Mouse (Mus musculus) forebrain, postnatal 0 days (tissue): ENCODE data around the gene Chst8. TPM values are rescaled to one million over a fixed set of nuclear protein-coding genes. Genes with fewer than 3 reads are reported as not detected.

Source experiments
- ATAC-seq: fragments of 200-750 bp; cut with Nextera tagmentation; 2 replicates; pipeline ENCODE4 v1.8.0; 2017; ENCODE audit warnings: mild to moderate bottlenecking, moderate library complexity
- DNase-seq: peaks from one replicate; pipeline ENCODE4 v3.0.0-alpha.2; 2015
- H3K27ac ChIP-seq: fragments of 300-500 bp; sonication (generic); 2 replicates; pipeline ENCODE4 v1.5.1; 2014; ENCODE audit warnings: low read depth, mild to moderate bottlenecking, antibody characterized with exemption, low read length, moderate library complexity, mixed read lengths
- H3K27me3 ChIP-seq: fragments of 300-500 bp; sonication (generic); 2 replicates; pipeline ENCODE4 v1.6.1; 2014; ENCODE audit warnings: mild to moderate bottlenecking, low read length, mixed read lengths; ENCODE audit not compliant: insufficient read depth
- H3K36me3 ChIP-seq: fragments of 300-500 bp; sonication (generic); 2 replicates; pipeline ENCODE4 v1.6.1; 2014; ENCODE audit warnings: mild to moderate bottlenecking, moderate library complexity; ENCODE audit not compliant: insufficient read depth
- H3K4me1 ChIP-seq: fragments of 300-500 bp; sonication (generic); 2 replicates; pipeline ENCODE4 v1.6.1; 2014; ENCODE audit warnings: antibody characterized with exemption; ENCODE audit not compliant: insufficient read depth
- H3K4me2 ChIP-seq: fragments of 300-500 bp; sonication (generic); 2 replicates; pipeline ENCODE4 v1.6.1; 2014; ENCODE audit warnings: low read depth, mild to moderate bottlenecking, moderate library complexity
- H3K4me3 ChIP-seq: fragments of 300-500 bp; sonication (generic); 2 replicates; pipeline ENCODE4 v1.5.1; 2014; ENCODE audit warnings: low read depth, low read length, mixed read lengths
- H3K9ac ChIP-seq: fragments of 300-500 bp; sonication (generic); 2 replicates; pipeline ENCODE4 v1.6.1; 2014; ENCODE audit warnings: mild to moderate bottlenecking
- H3K9me3 ChIP-seq: fragments of 300-500 bp; sonication (generic); 2 replicates; pipeline ENCODE4 v1.6.1; 2016; ENCODE audit warnings: low read length
- CTCF ChIP-seq: sonication (generic); IDR thresholded peaks from 2 replicates; pipeline ENCODE4 v1.5.1; 2016; ENCODE audit warnings: antibody characterized with exemption, control low read depth, low read depth
- WGBS: fragments of 180-500 bp; shearing (Covaris S2); extraction: QIAGEN DNeasy Blood & Tissue Kit; methylation state at CpG from one replicate; pipeline ENCODE4 v1.1.7; 2014; 5-methylcytosine and 5-hydroxymethylcytosine counted together
- polyA plus RNA-seq: library from polyadenylated mRNA; unstranded; fragments of >200 nt; fragmentation: Nextera tagmentation; extraction: Ambion mirVana; gene quantifications from 2 replicates; pipeline ENCODE4 v1.2.1, GENCODE M21; 2015
- total RNA-seq: library from RNA; depleted of rRNA; stranded (reverse); fragments of >200 nt; gene quantifications from 2 replicates; pipeline ENCODE4 v1.2.3, GENCODE M21; 2014

The Chst8 gene
- total and polyA plus RNA-seq, 2 experiments from 2014 or later = 14.2 to 22.2 TPM

- ATAC-seq (no peak), DNase-seq (no peak)
- WGBS = 61% methylated on average over 3 of the region's 3 CpGs
- Histone ChIP-seq H3K9me3 (no peaks in the 10 kb centered on the region), H3K27me3 (no peaks in the 10 kb centered on the region; the same call in 1 of the 2 replicates), H3K4me1 (no peaks in the 10 kb centered on the region), H3K36me3 (no peaks in the 10 kb centered on the region), H3K9ac (no peak overlapping the region), H3K4me2 (no peak overlapping the region), H3K4me3 (no peak overlapping the region), H3K27ac (no peak overlapping the region)
- no peak for TF ChIP-seq CTCF
These were observed 112.6 kb downstream of the Chst8 start for GRCm38 (mm10) chr7:34699888-34700287.

- Histone ChIP-seq H3K36me3 (no peaks in the 10 kb centered on the region), H3K27ac (no peak overlapping the region), H3K27me3 (no peaks in the 10 kb centered on the region; the same call in 1 of the 2 replicates), H3K4me3 (no peak overlapping the region), H3K9ac (no peak overlapping the region), H3K4me1 (no peaks in the 10 kb centered on the region), H3K4me2 (no peak overlapping the region), H3K9me3 (no peaks in the 10 kb centered on the region)
- 85% methylated on average over 9 of the region's 9 CpGs for WGBS
- DNase-seq = no peak
- no peak for ATAC-seq
- no peak for TF ChIP-seq CTCF
These were observed 114.3 kb downstream of the Chst8 start for GRCm38 (mm10) chr7:34698221-34698620.

GRCm38 (mm10) chr7:34696086-34696485, 116.4 kb downstream of the Chst8 start:
- Histone ChIP-seq H3K4me1 (no peaks in the 10 kb centered on the region), H3K27me3 (no peaks in the 10 kb centered on the region; the same call in 1 of the 2 replicates), H3K9ac (no peak overlapping the region), H3K9me3 (no peaks in the 10 kb centered on the region), H3K27ac (no peak overlapping the region), H3K4me2 (no peak overlapping the region), H3K4me3 (no peak overlapping the region), H3K36me3 (no peaks in the 10 kb centered on the region)
- ATAC-seq = no peak
- no peak for TF ChIP-seq CTCF
- DNase-seq = no peak
- 65% methylated on average over 9 of the region's 9 CpGs for WGBS

GRCm38 (mm10) chr7:34694898-34695297, 117.6 kb downstream of the Chst8 start:
- DNase-seq (no peak), ATAC-seq (no peak)
- Histone ChIP-seq H3K4me1 (no peaks in the 10 kb centered on the region), H3K9ac (no peak overlapping the region), H3K36me3 (no peaks in the 10 kb centered on the region), H3K27ac (no peak overlapping the region), H3K9me3 (no peaks in the 10 kb centered on the region), H3K4me2 (no peak overlapping the region), H3K27me3 (no peaks in the 10 kb centered on the region; the same call in 1 of the 2 replicates), H3K4me3 (no peak overlapping the region)
- WGBS = 40% methylated on average over 9 of the region's 9 CpGs
- no peak for TF ChIP-seq CTCF

- Histone ChIP-seq H3K4me2 (no peak overlapping the region), H3K4me1 (no peaks in the 10 kb centered on the region), H3K9me3 (no peaks in the 10 kb centered on the region), H3K36me3 (no peaks in the 10 kb centered on the region), H3K9ac (no peak overlapping the region), H3K4me3 (no peak overlapping the region), H3K27ac (no peak overlapping the region), H3K27me3 (no peaks in the 10 kb centered on the region; the same call in 1 of the 2 replicates)
- TF ChIP-seq CTCF = no peak
- WGBS = 97% methylated on average over 13 of the region's 13 CpGs
- DNase-seq = no peak
- no peak for ATAC-seq
These were observed 118.6 kb downstream of the Chst8 start for GRCm38 (mm10) chr7:34693916-34694315.

GRCm38 (mm10) chr7:34693072-34693471, 119.4 kb downstream of the Chst8 start:
- Histone ChIP-seq H3K9ac (no peak overlapping the region), H3K27me3 (no peaks in the 10 kb centered on the region; the same call in 1 of the 2 replicates), H3K4me2 (no peak overlapping the region), H3K36me3 (no peaks in the 10 kb centered on the region), H3K27ac (no peak overlapping the region), H3K4me3 (no peak overlapping the region), H3K9me3 (no peaks in the 10 kb centered on the region), H3K4me1 (no peaks in the 10 kb centered on the region)
- DNase-seq = no peak
- WGBS = 65% methylated on average over 4 of the region's 4 CpGs
- TF ChIP-seq CTCF = no peak
- ATAC-seq = peak; percentile 42; the same call in 1 of the 2 replicates

- Histone ChIP-seq H3K4me3 (no peak overlapping the region), H3K4me2 (no peak overlapping the region), H3K27me3 (no peaks in the 10 kb centered on the region), H3K27ac (no peak overlapping the region), H3K9me3 (no peaks in the 10 kb centered on the region), H3K36me3 (no peaks in the 10 kb centered on the region), H3K9ac (no peak overlapping the region), H3K4me1 (no peaks in the 10 kb centered on the region)
- TF ChIP-seq CTCF = no peak
- ATAC-seq (no peak), DNase-seq (no peak)
- 60% methylated on average over 13 of the region's 13 CpGs for WGBS
These were observed 122.4 kb downstream of the Chst8 start for GRCm38 (mm10) chr7:34690111-34690510.
